Mouse (Mus musculus): ENCODE measurements around the gene Olfr868. TPM values are rescaled to one million over a fixed set of nuclear protein-coding genes. Genes with fewer than 3 reads are reported as not detected.

Gene Olfr868
- not detected for polyA plus RNA-seq (2012; fragmentation: generic; extraction: Trizol)
- long read RNA-seq, experiment 1 = 0 reads
- long read RNA-seq, experiment 2 = 0 reads

- H3ac ChIP-seq (ENCODE audit: control insufficient read depth, insufficient read length, low read depth) = no peak within 1 kb of the TSS
- no peak for TF ChIP-seq MAX (IDR thresholded peaks at IDR 0.05)
- TF ChIP-seq FOSL1 (IDR thresholded peaks at IDR 0.05; ENCODE audit: insufficient read depth, low read length, poor library complexity, severe bottlenecking) = no peak
- no peak for TF ChIP-seq MYOG (IDR thresholded peaks at IDR 0.05; ENCODE audit: control insufficient read depth, extremely low read depth, insufficient read length)
- no peak for TF ChIP-seq CEBPB (IDR thresholded peaks at IDR 0.05; ENCODE audit: low read depth)
- TF ChIP-seq CTCF (IDR thresholded peaks at IDR 0.05; ENCODE audit: control insufficient read depth, insufficient read depth, insufficient read length) = no peak
- no peak for TF ChIP-seq MYOD1 (IDR thresholded peaks at IDR 0.05; ENCODE audit: control insufficient read depth, insufficient read length, low read depth)
- no peak for TF ChIP-seq USF1 (IDR thresholded peaks at IDR 0.05; ENCODE audit: low read depth)
- no peak within 1 kb of the TSS for H3K4me3 ChIP-seq (ENCODE audit: insufficient read depth, poor library complexity, severe bottlenecking)
- no peaks in the 10 kb centered on the region for H3K36me3 ChIP-seq (ENCODE audit: control insufficient read depth, insufficient read depth)
- H3K27me3 ChIP-seq (ENCODE audit: control insufficient read depth, insufficient read depth, insufficient read length) = no peaks in the 10 kb centered on the region
- H3K79me2 ChIP-seq (ENCODE audit: control insufficient read depth, insufficient read depth) = no peaks in the 10 kb centered on the region
- H3K79me3 ChIP-seq (ENCODE audit: low read depth) = no peaks in the 10 kb centered on the region
Measured at GRCm38 (mm10) chr9:20098326-20098725, at the start of gene Olfr868. Gene Olfr868 (plus strand): TSS chr9:20098626.

GRCm38 (mm10) chr9:20057462-20057861 is 41.0 kb upstream of the Olfr868 start, which contains the start of gene Olfr867:
Gene Olfr867 (minus strand): TSS chr9:20057562.
- Histone ChIP-seq H3K36me3 (ENCODE audit: control insufficient read depth, insufficient read depth) (no peaks in the 10 kb centered on the region), H3K79me3 (ENCODE audit: low read depth) (no peaks in the 10 kb centered on the region), H3K27me3 (ENCODE audit: control insufficient read depth, insufficient read depth, insufficient read length) (no peaks in the 10 kb centered on the region), H3K4me3 (ENCODE audit: insufficient read depth, poor library complexity, severe bottlenecking) (no peak within 1 kb of the TSS), H3K79me2 (ENCODE audit: control insufficient read depth, insufficient read depth) (no peaks in the 10 kb centered on the region), H3ac (ENCODE audit: control insufficient read depth, insufficient read length, low read depth) (no peak within 1 kb of the TSS)
- no peak for TF ChIP-seq CTCF (IDR thresholded peaks at IDR 0.05; ENCODE audit: control insufficient read depth, insufficient read depth, insufficient read length)
- TF ChIP-seq MYOD1 (IDR thresholded peaks at IDR 0.05; ENCODE audit: control insufficient read depth, insufficient read length, low read depth) = no peak
- no peak for TF ChIP-seq MAX (IDR thresholded peaks at IDR 0.05)
- TF ChIP-seq FOSL1 (IDR thresholded peaks at IDR 0.05; ENCODE audit: insufficient read depth, low read length, poor library complexity, severe bottlenecking) = no peak
- no peak for TF ChIP-seq USF1 (IDR thresholded peaks at IDR 0.05; ENCODE audit: low read depth)
- TF ChIP-seq MYOG (IDR thresholded peaks at IDR 0.05; ENCODE audit: control insufficient read depth, extremely low read depth, insufficient read length) = no peak
- TF ChIP-seq CEBPB (IDR thresholded peaks at IDR 0.05; ENCODE audit: low read depth) = no peak

GRCm38 (mm10) chr9:20070236-20070635 is 28.2 kb upstream of the Olfr868 start:
- Histone ChIP-seq H3K27me3 (ENCODE audit: control insufficient read depth, insufficient read depth, insufficient read length) (no peaks in the 10 kb centered on the region), H3K36me3 (ENCODE audit: control insufficient read depth, insufficient read depth) (no peaks in the 10 kb centered on the region), H3K4me3 (ENCODE audit: insufficient read depth, poor library complexity, severe bottlenecking) (no peak overlapping the region), H3K79me3 (ENCODE audit: low read depth) (no peaks in the 10 kb centered on the region), H3K79me2 (ENCODE audit: control insufficient read depth, insufficient read depth) (no peaks in the 10 kb centered on the region), H3ac (ENCODE audit: control insufficient read depth, insufficient read length, low read depth) (no peak overlapping the region)
- no peak for TF ChIP-seq MYOG (IDR thresholded peaks at IDR 0.05; ENCODE audit: control insufficient read depth, extremely low read depth, insufficient read length)
- no peak for TF ChIP-seq MAX (IDR thresholded peaks at IDR 0.05)
- no peak for TF ChIP-seq USF1 (IDR thresholded peaks at IDR 0.05; ENCODE audit: low read depth)
- no peak for TF ChIP-seq FOSL1 (IDR thresholded peaks at IDR 0.05; ENCODE audit: insufficient read depth, low read length, poor library complexity, severe bottlenecking)
- TF ChIP-seq MYOD1 (IDR thresholded peaks at IDR 0.05; ENCODE audit: control insufficient read depth, insufficient read length, low read depth) = no peak
- TF ChIP-seq CEBPB (IDR thresholded peaks at IDR 0.05; ENCODE audit: low read depth) = no peak
- TF ChIP-seq CTCF (IDR thresholded peaks at IDR 0.05; ENCODE audit: control insufficient read depth, insufficient read depth, insufficient read length) = no peak

GRCm38 (mm10) chr9:20071291-20071690 is 27.1 kb upstream of the Olfr868 start:
- Histone ChIP-seq H3K4me3 (ENCODE audit: insufficient read depth, poor library complexity, severe bottlenecking) (no peak overlapping the region), H3K79me3 (ENCODE audit: low read depth) (no peaks in the 10 kb centered on the region), H3K36me3 (ENCODE audit: control insufficient read depth, insufficient read depth) (no peaks in the 10 kb centered on the region), H3ac (ENCODE audit: control insufficient read depth, insufficient read length, low read depth) (no peak overlapping the region), H3K27me3 (ENCODE audit: control insufficient read depth, insufficient read depth, insufficient read length) (no peaks in the 10 kb centered on the region), H3K79me2 (ENCODE audit: control insufficient read depth, insufficient read depth) (no peaks in the 10 kb centered on the region)
- TF ChIP-seq CEBPB (IDR thresholded peaks at IDR 0.05; ENCODE audit: low read depth) (no peak), USF1 (IDR thresholded peaks at IDR 0.05; ENCODE audit: low read depth) (no peak), MAX (IDR thresholded peaks at IDR 0.05) (no peak), MYOG (IDR thresholded peaks at IDR 0.05; ENCODE audit: control insufficient read depth, extremely low read depth, insufficient read length) (no peak), MYOD1 (IDR thresholded peaks at IDR 0.05; ENCODE audit: control insufficient read depth, insufficient read length, low read depth) (no peak), CTCF (IDR thresholded peaks at IDR 0.05; ENCODE audit: control insufficient read depth, insufficient read depth, insufficient read length) (no peak), FOSL1 (IDR thresholded peaks at IDR 0.05; ENCODE audit: insufficient read depth, low read length, poor library complexity, severe bottlenecking) (no peak)

GRCm38 (mm10) chr9:20073523-20074177 is 24.8 kb upstream of the Olfr868 start:
- Histone ChIP-seq H3K4me3 (ENCODE audit: insufficient read depth, poor library complexity, severe bottlenecking) (no peak overlapping the region), H3K79me2 (ENCODE audit: control insufficient read depth, insufficient read depth) (no peaks in the 10 kb centered on the region)
- no peak for TF ChIP-seq CEBPB (IDR thresholded peaks at IDR 0.05; ENCODE audit: low read depth)
- no peak for TF ChIP-seq MYOG (IDR thresholded peaks at IDR 0.05; ENCODE audit: control insufficient read depth, extremely low read depth, insufficient read length)
- TF ChIP-seq USF1 (IDR thresholded peaks at IDR 0.05; ENCODE audit: low read depth) = no peak
- TF ChIP-seq CTCF (IDR thresholded peaks at IDR 0.05; ENCODE audit: control insufficient read depth, insufficient read depth, insufficient read length) = no peak
- no peak for TF ChIP-seq MYOD1 (IDR thresholded peaks at IDR 0.05; ENCODE audit: control insufficient read depth, insufficient read length, low read depth)
- no peak for TF ChIP-seq FOSL1 (IDR thresholded peaks at IDR 0.05; ENCODE audit: insufficient read depth, low read length, poor library complexity, severe bottlenecking)
- TF ChIP-seq MAX (IDR thresholded peaks at IDR 0.05) = no peak

More at GRCm38 (mm10) chr9:20073523-20074177, 24.8 kb upstream of the Olfr868 start:
- Histone ChIP-seq H3K27me3 (ENCODE audit: control insufficient read depth, insufficient read depth, insufficient read length) (no peaks in the 10 kb centered on the region), H3K79me3 (ENCODE audit: low read depth) (no peaks in the 10 kb centered on the region), H3K36me3 (ENCODE audit: control insufficient read depth, insufficient read depth) (no peaks in the 10 kb centered on the region), H3ac (ENCODE audit: control insufficient read depth, insufficient read length, low read depth) (no peak overlapping the region)
